Mouse (Mus musculus): ENCODE data around the gene Ogfrl1.
"Not testable (repeated sequence)": the region's sequence is repeated elsewhere in the genome, so short reads cannot be mapped to it uniquely, and the experiment has no call there.

Ogfrl1 gene

GRCm38 (mm10) chr1:23397623-23398022 is at the start of gene Ogfrl1:
Gene Ogfrl1 (minus strand): TSS chr1:23397772.
- no peak for DNase-seq (ENCODE audit: extremely low spot score)

- no peak for DNase-seq (ENCODE audit: extremely low spot score)
Measured at GRCm38 (mm10) chr1:23445736-23446424, 48.3 kb upstream of the Ogfrl1 start.

- DNase-seq (ENCODE audit: extremely low spot score), result no peak
Measured at GRCm38 (mm10) chr1:23433612-23434011, 36.0 kb upstream of the Ogfrl1 start.

- no peak for DNase-seq (ENCODE audit: extremely low spot score)
Measured at GRCm38 (mm10) chr1:23426447-23426846, 28.9 kb upstream of the Ogfrl1 start.

- no peak for DNase-seq (ENCODE audit: extremely low spot score)
Measured at GRCm38 (mm10) chr1:23418941-23419340, 21.4 kb upstream of the Ogfrl1 start.

GRCm38 (mm10) chr1:23418059-23418458 is 20.5 kb upstream of the Ogfrl1 start:
- no peak for DNase-seq (ENCODE audit: extremely low spot score)

GRCm38 (mm10) chr1:23417562-23417961 is 20.0 kb upstream of the Ogfrl1 start:
- no peak for DNase-seq (ENCODE audit: extremely low spot score)

GRCm38 (mm10) chr1:23411533-23411932 is 14.0 kb upstream of the Ogfrl1 start:
- DNase-seq (ENCODE audit: extremely low spot score), result no peak

GRCm38 (mm10) chr1:23409960-23410359 is 12.4 kb upstream of the Ogfrl1 start:
- DNase-seq (ENCODE audit: extremely low spot score), result no peak

- DNase-seq (ENCODE audit: extremely low spot score), result no peak
Measured at GRCm38 (mm10) chr1:23402401-23402800, 4.8 kb upstream of the Ogfrl1 start.

GRCm38 (mm10) chr1:23399552-23399951 is 2.0 kb upstream of the Ogfrl1 start:
- DNase-seq (ENCODE audit: extremely low spot score), result no peak

GRCm38 (mm10) chr1:23394356-23394755 is 3.2 kb downstream of the Ogfrl1 start:
- not testable (repeated sequence) for DNase-seq (ENCODE audit: extremely low spot score)

- DNase-seq (ENCODE audit: extremely low spot score), result no peak
Measured at GRCm38 (mm10) chr1:23391744-23392143, 5.8 kb downstream of the Ogfrl1 start.

- no peak for DNase-seq (ENCODE audit: extremely low spot score)
Measured at GRCm38 (mm10) chr1:23384326-23384725, 13.2 kb downstream of the Ogfrl1 start.

GRCm38 (mm10) chr1:23382806-23383653 is 14.5 kb downstream of the Ogfrl1 start:
- peak; percentile 98 for DNase-seq (ENCODE audit: extremely low spot score)

- no peak for DNase-seq (ENCODE audit: extremely low spot score)
Measured at GRCm38 (mm10) chr1:23382461-23382805, 15.1 kb downstream of the Ogfrl1 start.

- no peak for DNase-seq (ENCODE audit: extremely low spot score)
Measured at GRCm38 (mm10) chr1:23382037-23382436, 15.5 kb downstream of the Ogfrl1 start.

- DNase-seq (ENCODE audit: extremely low spot score), result no peak
Measured at GRCm38 (mm10) chr1:23379911-23380740, 17.4 kb downstream of the Ogfrl1 start.

GRCm38 (mm10) chr1:23379321-23379720 is 18.3 kb downstream of the Ogfrl1 start:
- no peak for DNase-seq (ENCODE audit: extremely low spot score)

- no peak for DNase-seq (ENCODE audit: extremely low spot score)
Measured at GRCm38 (mm10) chr1:23377572-23377971, 20.0 kb downstream of the Ogfrl1 start.

- DNase-seq (ENCODE audit: extremely low spot score), result no peak
Measured at GRCm38 (mm10) chr1:23374156-23374555, 23.4 kb downstream of the Ogfrl1 start.

GRCm38 (mm10) chr1:23365614-23366013 is 32.0 kb downstream of the Ogfrl1 start:
- DNase-seq (ENCODE audit: extremely low spot score), result no peak

All from embryo, embryonic 9.5 days (tissue).